Mouse (Mus musculus): Measurements from ENCODE around the gene Tpst1. TPM values are rescaled to one million over a fixed set of nuclear protein-coding genes. Genes with fewer than 3 reads are reported as not detected.

Gene Tpst1
- total RNA-seq, 2 experiments from 2014 or later: 3.7 to 5.4 TPM

- intact Hi-C loops (cut with DNase I): loop anchor here (10.0 kb wide), 1 partner anchor 227 kb away; no protein-coding TSS in a partner anchor
- DNase-seq: no peak
- no peak for TF ChIP-seq CTCF (IDR thresholded peaks at IDR 0.05)
These were observed 68.9 kb downstream of the Tpst1 start for GRCm38 (mm10) chr5:130142041-130142440.

GRCm38 (mm10) chr5:130143101-130143500 is 70.0 kb downstream of the Tpst1 start:
- intact Hi-C loops (cut with DNase I): loop anchor here (10.0 kb wide), 1 partner anchor 228 kb away; no protein-coding TSS in a partner anchor
- no peak for TF ChIP-seq CTCF (IDR thresholded peaks at IDR 0.05)
- no peak overlapping the region for H3K27ac ChIP-seq
- no peak overlapping the region for H3K4me3 ChIP-seq
- DNase-seq: no peak

More at GRCm38 (mm10) chr5:130142041-130142440, 68.9 kb downstream of the Tpst1 start:
- peak overlapping the region; percentile 49 for H3K27ac ChIP-seq
- H3K4me3 ChIP-seq: peak overlapping the region; percentile 34

GRCm38 (mm10) chr5:130143977-130144333 is 70.8 kb downstream of the Tpst1 start:
- H3K27ac ChIP-seq: peak overlapping the region; percentile 94
- H3K4me3 ChIP-seq: peak overlapping the region; percentile 78
- TF ChIP-seq CTCF (IDR thresholded peaks at IDR 0.05): no peak
- intact Hi-C loops (cut with DNase I): loop anchor here (10.0 kb wide), 1 partner anchor 229 kb away; no protein-coding TSS in a partner anchor
- peak; percentile 79 for DNase-seq

GRCm38 (mm10) chr5:130144334-130145312 is 71.5 kb downstream of the Tpst1 start, which contains the start of gene Kctd7:
Gene Kctd7, plus strand, starts transcription at chr5:130144861.
- peak within 1 kb of the TSS; percentile 94 for H3K27ac ChIP-seq
- H3K4me3 ChIP-seq: peak within 1 kb of the TSS; percentile 78
- DNase-seq: peak; percentile 97
- TF ChIP-seq CTCF (IDR thresholded peaks at IDR 0.05): peak; percentile 57
- intact Hi-C loops (cut with DNase I): loop anchor here (10.0 kb wide), 1 partner anchor 230 kb away; no protein-coding TSS in a partner anchor

DNA sequence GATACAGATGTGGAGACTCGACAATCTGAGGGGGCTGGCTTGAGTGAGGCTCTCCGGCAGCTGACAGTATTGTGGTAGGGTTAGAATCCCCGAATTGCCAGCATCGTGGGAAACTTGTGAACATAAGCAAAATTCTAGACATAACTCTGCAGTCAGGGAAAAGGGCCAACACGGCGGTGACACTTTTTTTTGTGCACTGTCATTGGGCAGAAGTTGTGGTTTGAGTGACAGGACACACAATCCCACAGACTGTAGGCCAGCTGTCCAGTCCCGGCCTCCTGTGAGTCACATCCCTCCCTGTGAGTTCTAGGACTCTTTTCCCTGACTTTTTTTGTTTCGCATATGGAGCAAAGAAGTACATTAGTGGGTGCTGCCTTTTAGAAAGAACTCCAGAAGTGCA is 72.8 kb downstream of the Tpst1 start:
- intact Hi-C loops (cut with DNase I): loop anchor here (10.0 kb wide), 1 partner anchor 231 kb away; no protein-coding TSS in a partner anchor
- H3K4me3 ChIP-seq: peak overlapping the region; percentile 78
- H3K27ac ChIP-seq: peak overlapping the region; percentile 94; the same call in 1 of the 2 replicates
- DNase-seq: no peak
- TF ChIP-seq CTCF (IDR thresholded peaks at IDR 0.05): no peak

DNA sequence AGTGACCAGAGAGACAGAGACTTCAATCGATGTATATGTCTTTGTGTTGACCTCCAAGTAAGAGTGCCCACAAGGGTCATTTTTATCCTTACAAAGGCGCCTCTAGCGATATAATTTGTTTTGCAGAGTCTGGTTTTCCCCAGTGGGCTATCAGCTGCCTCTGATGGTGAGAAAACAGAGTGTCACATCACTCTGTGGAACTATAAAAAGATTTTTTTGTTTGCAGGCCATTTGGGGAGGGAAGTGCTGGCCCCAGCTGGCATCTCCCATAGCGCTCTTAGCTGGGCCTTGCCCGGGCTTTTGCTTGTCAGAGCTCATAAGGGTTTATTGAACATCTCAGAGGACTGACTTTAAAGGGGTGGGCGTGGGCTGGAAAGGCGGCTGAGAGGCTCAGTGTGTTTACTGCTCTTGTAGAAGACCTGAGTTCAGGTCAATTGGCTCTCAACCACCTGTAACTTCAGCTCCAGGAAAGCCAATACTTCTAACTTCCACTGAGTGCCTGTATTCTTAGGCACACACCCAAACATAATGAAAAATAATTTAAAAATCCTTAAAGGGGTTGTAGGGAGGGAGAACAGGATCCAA is 76.7 kb downstream of the Tpst1 start:
- intact Hi-C loops (cut with DNase I): loop anchor here (10.0 kb wide), 1 partner anchor 235 kb away; no protein-coding TSS in a partner anchor
- no peak overlapping the region for H3K4me3 ChIP-seq

GRCm38 (mm10) chr5:130154286-130154685 is 81.2 kb downstream of the Tpst1 start:
- intact Hi-C loops (cut with DNase I): no loop called here

More for the DNA sequence above, 76.7 kb downstream of the Tpst1 start:
- no peak for DNase-seq
- peak overlapping the region; percentile 12; the same call in 1 of the 2 replicates for H3K27ac ChIP-seq
- TF ChIP-seq CTCF (IDR thresholded peaks at IDR 0.05): no peak

DNA sequence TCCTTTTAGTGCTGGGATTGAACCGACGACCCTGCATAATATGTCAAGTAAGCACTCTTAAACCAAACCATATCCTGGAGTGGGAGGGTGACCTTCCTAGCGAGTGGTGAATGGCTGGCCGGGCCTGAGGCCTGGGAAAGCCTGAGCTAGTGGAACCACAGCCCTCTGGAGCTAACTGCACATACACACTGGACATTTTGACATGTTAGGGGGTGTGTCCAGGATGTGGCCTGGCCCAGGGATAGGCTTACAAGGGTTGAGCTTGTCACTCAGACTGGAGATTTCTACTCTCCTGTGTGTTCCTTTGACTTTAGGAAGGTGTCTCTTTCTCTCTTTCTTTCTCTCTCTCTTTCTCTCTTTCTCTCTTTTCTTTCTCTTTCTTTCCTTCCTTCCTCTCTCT is 85.4 kb downstream of the Tpst1 start:
- DNase-seq: no peak
- H3K27ac ChIP-seq: no peak overlapping the region
- intact Hi-C loops (cut with DNase I): no loop called here
- H3K4me3 ChIP-seq: no peak overlapping the region
- TF ChIP-seq CTCF (IDR thresholded peaks at IDR 0.05): no peak

More at GRCm38 (mm10) chr5:130154286-130154685, 81.2 kb downstream of the Tpst1 start:
- Histone ChIP-seq H3K4me3 (no peak overlapping the region), H3K27ac (no peak overlapping the region)
- TF ChIP-seq CTCF (IDR thresholded peaks at IDR 0.05): no peak
- DNase-seq: no peak

GRCm38 (mm10) chr5:130159761-130160201 is 86.7 kb downstream of the Tpst1 start:
- no peak for TF ChIP-seq CTCF (IDR thresholded peaks at IDR 0.05)
- Histone ChIP-seq H3K27ac (no peak overlapping the region), H3K4me3 (no peak overlapping the region)
- intact Hi-C loops (cut with DNase I): no loop called here
- no peak for DNase-seq

GRCm38 (mm10) chr5:130163670-130164069 is 90.5 kb downstream of the Tpst1 start:
- intact Hi-C loops (cut with DNase I): loop anchor here (2.0 kb wide), 1 partner anchor 139 kb away; no protein-coding TSS in a partner anchor
- TF ChIP-seq CTCF (IDR thresholded peaks at IDR 0.05): peak; percentile 89
- Histone ChIP-seq H3K27ac (no peak overlapping the region), H3K4me3 (no peak overlapping the region)
- DNase-seq: peak; percentile 86

- Histone ChIP-seq H3K27ac (no peak overlapping the region), H3K4me3 (no peak overlapping the region)
- no peak for TF ChIP-seq CTCF (IDR thresholded peaks at IDR 0.05)
- DNase-seq: no peak
- intact Hi-C loops (cut with DNase I): no loop called here
These were observed 92.1 kb downstream of the Tpst1 start for GRCm38 (mm10) chr5:130165213-130165612.

- TF ChIP-seq CTCF (IDR thresholded peaks at IDR 0.05): no peak
- DNase-seq: no peak
- Histone ChIP-seq H3K27ac (no peak overlapping the region), H3K4me3 (no peak overlapping the region)
- intact Hi-C loops (cut with DNase I): no loop called here
These were observed 96.0 kb downstream of the Tpst1 start for GRCm38 (mm10) chr5:130169109-130169508.
